Mouse (Mus musculus) myocyte (in vitro differentiated cells): ENCODE data around the gene Hebp1. TPM values are rescaled to one million over a fixed set of nuclear protein-coding genes. Genes with fewer than 3 reads are reported as not detected.

Source experiments
- H3K27me3 ChIP-seq: one replicate; pipeline ENCODE4 v1.6.1; 2011; ENCODE audit not compliant: control insufficient read depth, insufficient read depth, insufficient read length
- H3K36me3 ChIP-seq: one replicate; pipeline ENCODE4 v1.6.1; 2011; ENCODE audit not compliant: control insufficient read depth, insufficient read depth
- H3K4me2 ChIP-seq: one replicate; pipeline ENCODE4 v1.6.1; 2011; ENCODE audit warnings: low read depth, control low read depth
- H3K4me3 ChIP-seq: one replicate; pipeline ENCODE4 v1.5.1; 2011; ENCODE audit warnings: mild to moderate bottlenecking, control low read depth, moderate library complexity
- H3K79me2 ChIP-seq: one replicate; pipeline ENCODE4 v1.6.1; 2011; ENCODE audit not compliant: control insufficient read depth, insufficient read depth
- H3ac ChIP-seq: one replicate; pipeline ENCODE4 v1.6.1; 2011; ENCODE audit not compliant: control insufficient read depth, insufficient read length
- CEBPB ChIP-seq: IDR thresholded peaks from 2 replicates; pipeline ENCODE4 v1.6.1; 2011; ENCODE audit warnings: mild to moderate bottlenecking, moderate library complexity; ENCODE audit not compliant: poor library complexity, insufficient read depth, severe bottlenecking
- E2F4 ChIP-seq: IDR thresholded peaks from one replicate; pipeline ENCODE4 v1.6.1; 2011; ENCODE audit warnings: mild to moderate bottlenecking, control low read depth, moderate library complexity; ENCODE audit not compliant: insufficient read depth
- MAX ChIP-seq: IDR thresholded peaks from one replicate; pipeline ENCODE4 v1.6.1; 2011; ENCODE audit warnings: low read depth, mild to moderate bottlenecking, control low read depth
- MYOD1 ChIP-seq, 3 experiments: IDR thresholded peaks; one replicate each; pipeline ENCODE4 v1.6.1; 2011; ENCODE audit warnings: control low read depth in 2 of 3, low read depth in 2 of 3, mild to moderate bottlenecking in 2 of 3, moderate library complexity in 1 of 3; ENCODE audit not compliant: insufficient read length in 2 of 3, control insufficient read depth in 1 of 3
- MYOG ChIP-seq, 3 experiments: IDR thresholded peaks; one replicate each; pipeline ENCODE4 v1.6.1; 2011; ENCODE audit warnings: control low read depth in 2 of 3, low read depth in 2 of 3, mild to moderate bottlenecking in 2 of 3; ENCODE audit not compliant: insufficient read length in 2 of 3, control insufficient read depth in 1 of 3, insufficient read depth in 1 of 3
- POLR2A ChIP-seq: IDR thresholded peaks from one replicate; pipeline ENCODE4 v1.6.1; 2011; ENCODE audit warnings: low read depth, mild to moderate bottlenecking, control low read depth, moderate library complexity; ENCODE audit not compliant: insufficient read length
- POLR2AphosphoS2 ChIP-seq: IDR thresholded peaks from one replicate; pipeline ENCODE4 v1.6.1; 2011; ENCODE audit warnings: low read depth, control low read depth; ENCODE audit not compliant: insufficient read length
- REST ChIP-seq: IDR thresholded peaks from one replicate; pipeline ENCODE4 v1.6.1; 2011; ENCODE audit warnings: mild to moderate bottlenecking, control low read depth, moderate library complexity; ENCODE audit not compliant: insufficient read depth, insufficient read length
- SRF ChIP-seq: IDR thresholded peaks from one replicate; pipeline ENCODE4 v1.6.1; 2011; ENCODE audit warnings: low read depth; ENCODE audit not compliant: control insufficient read depth, insufficient read length
- TCF12 ChIP-seq: IDR thresholded peaks from one replicate; pipeline ENCODE4 v1.6.1; 2011; ENCODE audit warnings: mild to moderate bottlenecking, control low read depth; ENCODE audit not compliant: poor library complexity, insufficient read depth, severe bottlenecking
- TCF3 ChIP-seq: IDR thresholded peaks from one replicate; pipeline ENCODE4 v1.6.1; 2011; ENCODE audit warnings: low read depth, control low read depth; ENCODE audit not compliant: insufficient read length
- USF1 ChIP-seq: IDR thresholded peaks from one replicate; pipeline ENCODE4 v1.6.1; 2011; ENCODE audit warnings: low read depth, mild to moderate bottlenecking, control low read depth, moderate library complexity
- polyA plus RNA-seq: library from polyadenylated mRNA; unstranded; fragments of >200 nt; fragmentation: generic; extraction: Trizol; gene quantifications from one replicate; pipeline ENCODE4 v1.2.1, GENCODE M21; 2012; ENCODE audit warnings: missing spikeins

Hebp1 gene
- polyA plus RNA-seq, 1 experiment: 30.5 TPM

GRCm38 (mm10) chr6:135156597-135156996 lies 41.2 kb downstream of the Hebp1 start:
- Histone ChIP-seq H3K27me3 (no peaks in the 10 kb centered on the region), H3K36me3 (no peaks in the 10 kb centered on the region), H3K4me3 (no peak overlapping the region), H3ac (no peak overlapping the region), H3K79me2 (no peaks in the 10 kb centered on the region), H3K4me2 (no peak overlapping the region)
- TF ChIP-seq TCF12 (no peak), POLR2A (no peak), CEBPB (no peak), E2F4 (no peak), POLR2AphosphoS2 (no peak), USF1 (no peak), TCF3 (no peak), MAX (no peak), REST (no peak), MYOG (IDR thresholded peaks at IDR 0.05; ENCODE audit: control insufficient read depth in 1 of 3, insufficient read depth in 1 of 3, insufficient read length in 2 of 3, low read depth in 2 of 3) (no peak), SRF (no peak), MYOD1 (IDR thresholded peaks at IDR 0.05; ENCODE audit: control insufficient read depth in 1 of 3, insufficient read length in 2 of 3, low read depth in 2 of 3) (no peak)

GRCm38 (mm10) chr6:135153719-135154118 lies 44.1 kb downstream of the Hebp1 start:
- Histone ChIP-seq H3K4me3 (no peak overlapping the region), H3ac (no peak overlapping the region), H3K27me3 (no peaks in the 10 kb centered on the region), H3K4me2 (no peak overlapping the region), H3K36me3 (no peaks in the 10 kb centered on the region), H3K79me2 (no peaks in the 10 kb centered on the region)
- TF ChIP-seq TCF12 (no peak), SRF (no peak), USF1 (no peak), CEBPB (no peak), MYOD1 (IDR thresholded peaks at IDR 0.05; ENCODE audit: control insufficient read depth in 1 of 3, insufficient read length in 2 of 3, low read depth in 2 of 3) (no peak), TCF3 (no peak), MYOG (IDR thresholded peaks at IDR 0.05; ENCODE audit: control insufficient read depth in 1 of 3, insufficient read depth in 1 of 3, insufficient read length in 2 of 3, low read depth in 2 of 3) (no peak)

- H3K36me3 ChIP-seq: no peaks in the 10 kb centered on the region
- TF ChIP-seq E2F4 (no peak), MAX (no peak), CEBPB (no peak), TCF3 (no peak), USF1 (no peak), MYOD1 (IDR thresholded peaks at IDR 0.05; ENCODE audit: control insufficient read depth in 1 of 3, insufficient read length in 2 of 3, low read depth in 2 of 3) (no peak), POLR2A (no peak), REST (no peak), MYOG (IDR thresholded peaks at IDR 0.05; ENCODE audit: control insufficient read depth in 1 of 3, insufficient read depth in 1 of 3, insufficient read length in 2 of 3, low read depth in 2 of 3) (no peak), SRF (no peak), TCF12 (no peak), POLR2AphosphoS2 (no peak)
- no peak overlapping the region for H3K4me2 ChIP-seq
- H3ac ChIP-seq: no peak overlapping the region
- H3K4me3 ChIP-seq: no peak overlapping the region
- H3K79me2 ChIP-seq: no peaks in the 10 kb centered on the region
- H3K27me3 ChIP-seq: no peaks in the 10 kb centered on the region
Measured at GRCm38 (mm10) chr6:135150311-135150710, 47.5 kb downstream of the Hebp1 start.

- Histone ChIP-seq H3K4me3 (no peak overlapping the region), H3K79me2 (no peaks in the 10 kb centered on the region), H3K4me2 (no peak overlapping the region), H3K27me3 (no peaks in the 10 kb centered on the region), H3ac (no peak overlapping the region), H3K36me3 (no peaks in the 10 kb centered on the region)
- TF ChIP-seq POLR2A (no peak), MYOD1 (IDR thresholded peaks at IDR 0.05; ENCODE audit: control insufficient read depth in 1 of 3, insufficient read length in 2 of 3, low read depth in 2 of 3) (no peak), USF1 (no peak), E2F4 (no peak), MYOG (IDR thresholded peaks at IDR 0.05; ENCODE audit: control insufficient read depth in 1 of 3, insufficient read depth in 1 of 3, insufficient read length in 2 of 3, low read depth in 2 of 3) (no peak), MAX (no peak), REST (no peak), POLR2AphosphoS2 (no peak), SRF (no peak), TCF12 (no peak), CEBPB (no peak), TCF3 (no peak)
Measured at GRCm38 (mm10) chr6:135149722-135150121, 48.1 kb downstream of the Hebp1 start.

GRCm38 (mm10) chr6:135149175-135149574 lies 48.6 kb downstream of the Hebp1 start:
- Histone ChIP-seq H3ac (no peak overlapping the region), H3K4me3 (no peak overlapping the region), H3K36me3 (no peaks in the 10 kb centered on the region), H3K4me2 (no peak overlapping the region), H3K79me2 (no peaks in the 10 kb centered on the region), H3K27me3 (no peaks in the 10 kb centered on the region)
- TF ChIP-seq MAX (no peak), TCF3 (no peak), E2F4 (no peak), MYOG (IDR thresholded peaks at IDR 0.05; ENCODE audit: control insufficient read depth in 1 of 3, insufficient read depth in 1 of 3, insufficient read length in 2 of 3, low read depth in 2 of 3) (no peak), SRF (no peak), MYOD1 (IDR thresholded peaks at IDR 0.05; ENCODE audit: control insufficient read depth in 1 of 3, insufficient read length in 2 of 3, low read depth in 2 of 3) (no peak), POLR2AphosphoS2 (no peak), POLR2A (no peak), CEBPB (no peak), TCF12 (no peak), REST (no peak), USF1 (no peak)
